Mouse (Mus musculus) cerebellum, adult 8-10 months (tissue): Measurements from ENCODE around the gene Noxo1.

Experiments used
- DNase-seq: peaks from one replicate; pipeline ENCODE4 v3.0.0; 2022

Gene Noxo1

DNA sequence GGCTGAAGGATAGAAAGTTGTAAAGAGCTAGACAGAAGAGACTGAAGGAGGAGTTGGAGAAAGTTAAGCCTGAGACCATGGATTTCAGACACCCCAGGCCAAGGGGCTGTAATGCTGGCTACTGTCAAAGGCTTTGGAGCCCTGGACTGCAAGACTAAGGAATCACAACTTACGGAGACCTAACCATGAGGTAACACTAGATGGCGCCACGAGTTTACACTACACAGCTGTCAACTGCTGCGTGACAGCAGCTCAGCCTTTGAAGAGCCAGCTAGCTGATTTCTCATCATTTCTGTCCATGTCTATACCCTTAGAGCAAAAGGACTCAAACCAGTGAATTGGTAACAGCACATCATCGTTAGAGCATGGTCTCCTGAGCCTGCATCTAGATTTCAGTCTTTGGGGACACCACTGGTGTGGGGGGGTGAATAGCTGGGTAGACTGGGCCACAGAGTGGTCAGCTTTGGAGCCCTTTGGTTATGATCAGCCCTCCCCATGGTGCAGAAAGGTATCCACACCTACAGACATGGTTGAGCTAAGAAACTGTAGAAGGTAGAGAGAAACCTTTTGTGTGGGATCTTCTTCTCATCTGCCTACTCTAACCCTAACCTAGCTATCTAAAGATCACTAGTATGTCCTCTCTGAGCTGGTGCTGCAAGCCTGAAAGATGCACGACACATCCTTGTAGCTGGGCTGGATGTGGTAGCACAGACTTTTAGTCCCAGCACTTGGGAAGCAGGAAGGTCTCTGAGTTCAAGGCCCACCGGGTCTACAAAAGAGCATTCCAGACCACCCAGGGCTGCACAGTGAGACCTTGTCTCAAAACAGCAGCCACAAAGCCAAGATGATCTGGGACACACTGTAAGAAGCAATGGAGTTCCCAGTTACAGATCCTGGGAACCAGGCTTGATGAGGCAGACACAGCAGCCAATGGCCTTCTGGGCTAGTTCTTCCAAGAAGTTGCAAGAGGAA lies 49.8 kb downstream of the Noxo1 start:
- DNase-seq = peak; percentile 71

DNA sequence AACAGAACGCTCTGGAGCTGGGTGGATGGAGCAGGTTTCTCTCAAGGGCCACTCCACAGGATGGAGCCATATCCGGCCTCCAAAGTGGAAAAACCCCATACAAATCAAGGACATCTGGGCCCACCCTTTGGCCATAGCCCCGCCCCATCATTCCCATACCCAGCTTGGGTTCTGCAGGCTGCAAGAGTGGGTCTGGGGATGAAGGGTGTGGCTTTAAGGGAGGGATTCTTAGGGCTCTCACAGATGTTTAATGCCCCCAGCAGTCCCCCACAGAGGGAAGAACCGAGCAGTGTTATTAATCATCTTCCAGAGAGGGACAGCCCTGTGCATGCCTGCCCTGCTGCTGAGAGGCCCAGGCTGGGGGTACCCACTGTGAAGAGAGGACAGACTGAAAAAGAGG lies 51.0 kb downstream of the Noxo1 start:
- no peak for DNase-seq
